Mouse (Mus musculus): ENCODE measurements at regions not wholly inside any gene's neighbourhood (a gene's known extent, or its start where the extent isn't known, plus 50 kb on each side); places are given as distances from the start of the nearest gene placed in this dataset.

- TF ChIP-seq POLR2A (IDR thresholded peaks at IDR 0.05; ENCODE audit: extremely low read depth, insufficient read depth, low read length) (no peak), CTCF (IDR thresholded peaks at IDR 0.05; ENCODE audit: extremely low read depth, insufficient read depth, low read length) (no peak)
Measured at GRCm38 (mm10) chr12:13753878-13754277, 398.0 kb downstream of the Fam84a start.

Measured in cortical plate, adult 2 months (tissue).